In the genomic region with DNA sequence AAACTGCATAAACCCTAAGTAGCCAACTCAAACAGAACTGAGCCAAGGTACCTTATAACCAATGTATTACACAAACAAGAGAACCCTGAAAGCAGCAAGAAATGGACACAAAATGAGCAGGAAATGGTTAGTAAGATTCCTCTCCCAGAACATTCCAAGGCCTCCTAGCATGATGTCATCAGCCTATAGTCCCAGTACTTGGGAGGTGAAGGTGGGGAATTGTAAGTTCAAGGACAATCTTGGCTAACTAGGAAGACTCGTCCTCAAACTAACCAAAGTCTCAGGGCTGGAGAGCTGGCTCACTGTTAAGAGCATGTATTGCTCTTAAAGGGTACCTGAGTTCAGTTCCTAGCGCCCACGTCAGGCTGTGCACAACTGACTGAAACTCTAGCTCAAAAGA, we compare ENCODE assay signal across 23 mouse cellular contexts. TPM values are rescaled to one million over a fixed set of nuclear protein-coding genes. Genes with fewer than 3 reads are reported as not detected.
DNase-seq lines count a peak whose midpoint lies in the region; ATAC-seq lines count a peak whose summit lies in the region.
"Had no signal": no experiment of that assay in that cellular context is flagged by ENCODE, and none has a peak within 500 bp of the region (broad histone marks: within the 10 kb centered on the region; RNA-seq: fewer than 3 reads in every experiment).

No protein-coding gene starts in this region.

- 94% methylated on average over 3 of the region's 3 CpGs for WGBS in kidney, embryonic 16.5 days

- no peak for ATAC-seq in kidney, embryonic 16.5 days (ENCODE audit: low FRiP score, low TSS enrichment)
- ATAC-seq in megakaryocyte-erythroid progenitor cell, adult 5-6 weeks (replicated peaks; ENCODE audit: low FRiP score, low TSS enrichment, poor library complexity, severe bottlenecking), result no peak
- ATAC-seq: activated CD4-positive, CD25-positive, alpha-beta regulatory T cell, adult 4 months; CD4-positive, CD25-positive, alpha-beta regulatory T cell, adult 4 months; Patski had no signal

- H3K9me3 ChIP-seq in kidney, embryonic 16.5 days (ENCODE audit: low read length), result no peaks in the 10 kb centered on the region
- H3K9me3 ChIP-seq: G1E had no signal

- peaks cover 11% of the 10 kb centered on the region; the same call in 1 of the 2 replicates for H3K4me1 ChIP-seq in kidney, embryonic 16.5 days (ENCODE audit: insufficient read depth, low read length)

- H3K4me3 ChIP-seq in kidney, embryonic 16.5 days (ENCODE audit: low read length), result no peak overlapping the region

- H3K4me2 ChIP-seq in kidney, embryonic 16.5 days (replicated peaks; ENCODE audit: low read depth, low read length), result no peak overlapping the region

- no peak overlapping the region for H3K27ac ChIP-seq in kidney, embryonic 16.5 days (ENCODE audit: low read length)

- H3K9ac ChIP-seq in kidney, embryonic 16.5 days (replicated peaks; ENCODE audit: low read length), result no peak overlapping the region

- no peaks in the 10 kb centered on the region for H3K27me3 ChIP-seq in kidney, embryonic 16.5 days (ENCODE audit: insufficient read depth, low read length)
- H3K27me3 ChIP-seq: CH12.LX, Patski had no signal

- no peaks in the 10 kb centered on the region for H3K36me3 ChIP-seq in kidney, embryonic 16.5 days (ENCODE audit: insufficient read depth, low read length)
- H3K36me3 ChIP-seq: G1E had no signal

- peak; percentile 51 for DNase-seq in ES-CJ7 (ENCODE audit: low read depth, low spot score)
- DNase-seq in R1 (ENCODE audit: low read depth, low spot score), result peak; percentile 49
- DNase-seq: adrenal gland, adult 2 months; adrenal gland, adult 8-10 months; adrenal gland, postnatal 10 days; adrenal gland, postnatal 14 days; adrenal gland, postnatal 25 days; adrenal gland, postnatal 36 days; B cell, adult 2 months; cerebellum, adult 11 months; cerebellum, adult 11-12 months; cerebellum, adult 18-20 months; cerebellum, adult 8-10 months had no signal

RNA-seq across cellular contexts. Expression of a gene that starts 24.3 kb away (rescaled TPM):
- 0.77 and 0.80 TPM in 2 replicates for polyA plus RNA-seq in kidney, embryonic 16.5 days (2015; fragmentation: Nextera tagmentation; extraction: Ambion mirVana)
- total RNA-seq in megakaryocyte-erythroid progenitor cell, adult 5-6 weeks (2014; fragmentation: Nextera tagmentation), result not detected in 2 replicates
- 0.47 and 1.1 TPM in 2 replicates for total RNA-seq in megakaryocyte-erythroid progenitor cell, adult 5-6 weeks (2017)
- total RNA-seq: adrenal gland, adult 8-10 months; adrenal gland, postnatal 4 days had no signal
- polyA plus RNA-seq: activated CD4-positive, CD25-positive, alpha-beta regulatory T cell, adult 4 months; adrenal gland, adult 2 months; brain, embryonic 14.5 days; cerebellum, adult 2 months; G1E had no signal

RNA-seq across cellular contexts. Expression of a gene that starts 42.6 kb away (rescaled TPM):
- polyA plus RNA-seq in kidney, embryonic 16.5 days (2015; fragmentation: Nextera tagmentation; extraction: Ambion mirVana), result 13.3 and 14.3 TPM in 2 replicates
- 19.3 and 27.9 TPM in 2 replicates for total RNA-seq in megakaryocyte-erythroid progenitor cell, adult 5-6 weeks (2014; fragmentation: Nextera tagmentation)
- 36.5 and 47.5 TPM in 2 replicates for total RNA-seq in megakaryocyte-erythroid progenitor cell, adult 5-6 weeks (2017)
